Comparison of ENCODE assay signal across 8 mouse cellular contexts in the genomic region with DNA sequence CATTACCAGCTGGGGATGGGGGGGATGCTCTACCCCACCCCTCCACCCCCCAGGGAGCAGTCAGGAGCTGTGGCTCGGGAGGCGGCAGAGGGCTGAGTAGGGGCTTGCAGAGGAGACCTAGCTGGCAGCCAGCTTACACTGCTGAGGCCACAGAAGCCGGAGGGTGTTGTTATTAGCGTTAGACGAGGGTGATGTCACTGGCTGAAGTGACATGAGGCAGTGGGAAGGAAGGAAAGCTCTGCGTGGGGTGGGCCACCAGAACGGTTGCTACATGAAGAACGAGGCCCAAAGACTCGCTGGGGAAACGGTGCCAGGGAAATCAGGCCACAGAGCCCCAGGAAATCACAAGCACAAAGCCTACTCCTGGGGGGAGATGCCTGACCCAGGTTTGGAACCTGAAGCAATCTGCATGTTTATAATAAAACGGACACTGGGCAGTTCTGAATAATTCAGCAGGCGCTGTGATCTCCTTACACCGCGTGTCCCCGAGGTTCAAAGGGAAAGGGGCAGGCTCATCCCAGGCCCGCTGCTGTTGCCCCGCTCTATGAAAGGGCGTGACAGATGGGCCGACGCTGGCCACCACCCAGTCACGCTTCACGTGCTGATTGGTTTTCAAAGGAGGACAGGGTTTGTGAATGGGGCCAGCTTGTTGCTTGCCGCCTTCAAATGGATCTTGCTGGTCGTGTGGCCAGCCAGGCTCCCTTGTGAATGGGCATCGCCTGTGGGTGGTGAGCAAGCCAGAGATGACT. TPM values are rescaled to one million over a fixed set of nuclear protein-coding genes. Genes with fewer than 3 reads are reported as not detected.
DNase-seq lines count a peak whose midpoint lies in the region; ATAC-seq and TF ChIP-seq lines count a peak whose summit lies in the region.

No protein-coding gene starts in this region.

- H3K36me3 ChIP-seq in small intestine, adult 2 months (ENCODE audit: control insufficient read depth, insufficient read depth, low read length) = no peaks in the 10 kb centered on the region

- no peak for TF ChIP-seq CTCF in cortical plate, adult 2 months (IDR thresholded peaks at IDR 0.05; ENCODE audit: extremely low read depth, insufficient read depth, low read length)
- no peak for TF ChIP-seq CTCF in small intestine, adult 2 months (IDR thresholded peaks at IDR 0.05; ENCODE audit: extremely low read depth, insufficient read length, insufficient replicate concordance, low read depth, low read length)

- no peak overlapping the region for H3K4me3 ChIP-seq in cortical plate, adult 2 months (ENCODE audit: insufficient read depth, low read length)
- H3K4me3 ChIP-seq in small intestine, adult 2 months (ENCODE audit: low read depth, low read length) = peak overlapping the region; percentile 25; the same call in 1 of the 2 replicates

- no peak for TF ChIP-seq POLR2A in cortical plate, adult 2 months (IDR thresholded peaks at IDR 0.05; ENCODE audit: extremely low read depth, insufficient read depth, low read length)
- no peak for TF ChIP-seq POLR2A in small intestine, adult 2 months (IDR thresholded peaks at IDR 0.05; ENCODE audit: low read depth, low read length)

- peak overlapping the region; percentile 90 for H3K27ac ChIP-seq in cortical plate, adult 2 months (ENCODE audit: insufficient read depth, low read length)
- H3K27ac ChIP-seq in small intestine, adult 2 months (ENCODE audit: insufficient read depth, low read depth, low read length) = no peak overlapping the region

- intact Hi-C loops in left cerebral cortex, postnatal 4 days (cut with DNase I) = no loop called here

- H3K4me1 ChIP-seq in cortical plate, adult 2 months (ENCODE audit: control insufficient read depth, insufficient read depth, low read length) = peaks cover 18% of the 10 kb centered on the region
- peaks cover 13% of the 10 kb centered on the region for H3K4me1 ChIP-seq in small intestine, adult 2 months (ENCODE audit: control insufficient read depth, insufficient read depth, insufficient read length, low read length)

- no peaks in the 10 kb centered on the region for H3K27me3 ChIP-seq in small intestine, adult 2 months (ENCODE audit: control insufficient read depth, insufficient read depth, low read length)

- peak; percentile 92 for ATAC-seq in megakaryocyte-erythroid progenitor cell, adult 5-6 weeks (replicated peaks; ENCODE audit: low FRiP score, low TSS enrichment, poor library complexity, severe bottlenecking)

- peak; percentile 64 for DNase-seq in adrenal gland, adult 8-10 months
- peak; percentile 39 for DNase-seq in gastrocnemius, postnatal 25 days
- DNase-seq in kidney, adult 11 months = peak; percentile 63
- DNase-seq in left cerebral cortex, postnatal 4 days = peak; percentile 87
- DNase-seq in B cell, adult 2 months = no peak

- WGBS in small intestine, adult 2 months = 19% methylated on average over 25 of the region's 25 CpGs

RNA-seq across cellular contexts. Expression of a gene that starts 21.0 kb away (rescaled TPM):
- 100 to 1,000 TPM; 140 to 170 (median 157) TPM for total RNA-seq in adrenal gland, adult 8-10 months (2022)
- 76.5 TPM in 2 replicates for polyA plus RNA-seq in cortical plate, adult 2 months (2012; rRNA removed)
- 10 to 100 TPM; 90.6 to 98.7 TPM for total RNA-seq in gastrocnemius, postnatal 25 days (2021)
- 10 to 100 TPM; 57.6 to 61.4 TPM for total RNA-seq in left cerebral cortex, postnatal 4 days (2021)
- total RNA-seq in megakaryocyte-erythroid progenitor cell, adult 5-6 weeks (2014; fragmentation: Nextera tagmentation) = 54.7 and 56.7 TPM in 2 replicates
- 18.3 and 24.7 TPM in 2 replicates for total RNA-seq in megakaryocyte-erythroid progenitor cell, adult 5-6 weeks (2017)
- 43.9 and 118 TPM in 2 replicates for polyA plus RNA-seq in small intestine, adult 2 months (2012; rRNA removed)

RNA-seq across cellular contexts. Expression of a gene that starts 43.0 kb away (rescaled TPM):
- total RNA-seq in adrenal gland, adult 8-10 months (2022) = 1 to 10 TPM; 1.6 to 2.4 (median 2.0) TPM
- polyA plus RNA-seq in cortical plate, adult 2 months (2012; rRNA removed) = 0.11 and 0.19 TPM in 2 replicates
- 1 to 10 TPM; 1.5 to 2.3 TPM for total RNA-seq in gastrocnemius, postnatal 25 days (2021)
- total RNA-seq in left cerebral cortex, postnatal 4 days (2021) = under 1 TPM; 0.12 to 0.16 TPM
- not detected in 2 replicates for total RNA-seq in megakaryocyte-erythroid progenitor cell, adult 5-6 weeks (2014; fragmentation: Nextera tagmentation)
- total RNA-seq in megakaryocyte-erythroid progenitor cell, adult 5-6 weeks (2017) = 0.38 TPM in 1 of 2 replicates, not detected in the other
- 2.4 and 6.9 TPM in 2 replicates for polyA plus RNA-seq in small intestine, adult 2 months (2012; rRNA removed)

RNA-seq across cellular contexts. Expression of a gene that starts 56.4 kb away (rescaled TPM):
- 1 to 10 TPM; 7.6 to 8.8 (median 8.5) TPM for total RNA-seq in adrenal gland, adult 8-10 months (2022)
- polyA plus RNA-seq in cortical plate, adult 2 months (2012; rRNA removed) = 10.3 and 10.4 TPM in 2 replicates
- 1 to 10 TPM; 2.5 to 2.6 TPM for total RNA-seq in gastrocnemius, postnatal 25 days (2021)
- 10 to 100 TPM in 1 of 2 experiments, 1 to 10 TPM in 1; 9.6 to 12.4 TPM for total RNA-seq in left cerebral cortex, postnatal 4 days (2021)
- total RNA-seq in megakaryocyte-erythroid progenitor cell, adult 5-6 weeks (2014; fragmentation: Nextera tagmentation) = 16.0 and 28.8 TPM in 2 replicates
- total RNA-seq in megakaryocyte-erythroid progenitor cell, adult 5-6 weeks (2017) = 5.8 and 16.2 TPM in 2 replicates
- 3.6 and 6.3 TPM in 2 replicates for polyA plus RNA-seq in small intestine, adult 2 months (2012; rRNA removed)

Comparison
In these comparisons a context has a peak if more than half of its experiments do, and no peak if none do; other contexts are left out.
1. DNase-seq: peak in adrenal gland, adult 8-10 months (single experiment), gastrocnemius, postnatal 25 days (single experiment), kidney, adult 11 months (single experiment) and left cerebral cortex, postnatal 4 days (single experiment); none in B cell, adult 2 months (0 of 2).